9 mouse cellular contexts compared by ENCODE assay signal in the genomic region with DNA sequence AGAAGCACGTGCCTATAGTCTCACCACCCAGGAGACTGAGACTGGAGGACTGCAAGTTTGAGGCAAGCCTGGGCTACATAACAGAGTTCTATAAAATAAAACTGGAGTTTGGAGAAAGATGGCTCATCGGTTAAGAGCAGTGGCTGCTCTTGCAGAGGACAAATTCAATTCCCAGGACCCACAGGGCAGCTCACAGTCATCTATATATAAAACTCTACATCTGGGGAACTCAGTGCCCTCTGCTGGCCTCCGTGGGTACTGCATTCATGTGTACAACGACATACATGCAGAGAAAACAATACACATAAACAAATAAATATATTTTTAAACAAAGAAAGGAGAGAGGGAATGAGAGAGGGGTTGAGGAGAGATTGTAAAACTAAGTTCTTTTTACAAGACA.
DNase-seq lines count a peak whose midpoint lies in the region; ATAC-seq and TF ChIP-seq lines count a peak whose summit lies in the region.
"Had no signal": no experiment of that assay in that cellular context is flagged by ENCODE, and none has a peak within 500 bp of the region (broad histone marks: within the 10 kb centered on the region; RNA-seq: fewer than 3 reads in every experiment).

No protein-coding gene starts in this region.

- no peak overlapping the region for H3K4me3 ChIP-seq in kidney, postnatal 0 days (replicated peaks; ENCODE audit: low read depth, low read length)
- no peak overlapping the region for H3K4me3 ChIP-seq in kidney, embryonic 15.5 days (replicated peaks)
- H3K4me3 ChIP-seq: heart, embryonic 13.5 days had no signal

- WGBS in kidney, postnatal 0 days, result 48% methylated on average over 4 of the region's 4 CpGs
- WGBS in kidney, embryonic 15.5 days, result 50% methylated on average over 4 of the region's 4 CpGs

- no peaks in the 10 kb centered on the region for H3K36me3 ChIP-seq in kidney, postnatal 0 days (ENCODE audit: insufficient read depth, low read length)
- H3K36me3 ChIP-seq in kidney, embryonic 15.5 days, result no peaks in the 10 kb centered on the region
- H3K36me3 ChIP-seq: heart, embryonic 13.5 days had no signal

- DNase-seq in CD4-positive, CD25-positive, alpha-beta regulatory T cell, adult 2 months (ENCODE audit: low read depth, low spot score), result peak; percentile 71
- DNase-seq in kidney, postnatal 0 days (ENCODE audit: low spot score), result peak; percentile 41
- DNase-seq in T-cell, adult 2 months (ENCODE audit: low spot score), result peak; percentile 18
- peak; percentile 41 for DNase-seq in embryo, embryonic 11 days
- peak; percentile 59 for DNase-seq in lung, postnatal 36 days
- DNase-seq in thymus, postnatal 25 days, result peak; percentile 43

- ATAC-seq in CD4-positive, CD25-positive, alpha-beta regulatory T cell, adult 4 months, result no peak
- ATAC-seq in kidney, postnatal 0 days (replicated peaks; ENCODE audit: low FRiP score, low read depth), result no peak
- no peak for ATAC-seq in kidney, embryonic 15.5 days (replicated peaks; ENCODE audit: low FRiP score)

- peaks cover 10% of the 10 kb centered on the region for H3K4me1 ChIP-seq in kidney, postnatal 0 days (replicated peaks; ENCODE audit: insufficient read depth, low read length)
- H3K4me1 ChIP-seq in kidney, embryonic 15.5 days, result peaks cover 17% of the 10 kb centered on the region

- peak; percentile 78 for TF ChIP-seq CTCF in kidney, postnatal 0 days (IDR thresholded peaks at IDR 0.05; ENCODE audit: low read depth)

- H3K4me2 ChIP-seq in kidney, postnatal 0 days (ENCODE audit: low read length), result no peak overlapping the region
- H3K4me2 ChIP-seq in kidney, embryonic 15.5 days, result no peak overlapping the region
- H3K4me2 ChIP-seq: heart, embryonic 13.5 days had no signal

- H3K9me3 ChIP-seq in kidney, postnatal 0 days (replicated peaks; ENCODE audit: low read length), result no peaks in the 10 kb centered on the region
- H3K9me3 ChIP-seq in kidney, embryonic 15.5 days (replicated peaks), result no peaks in the 10 kb centered on the region
- H3K9me3 ChIP-seq: heart, embryonic 13.5 days had no signal

- H3K27me3 ChIP-seq in kidney, postnatal 0 days (ENCODE audit: insufficient read depth, low read length), result no peaks in the 10 kb centered on the region
- H3K27me3 ChIP-seq in kidney, embryonic 15.5 days, result no peaks in the 10 kb centered on the region
- H3K27me3 ChIP-seq: heart, embryonic 13.5 days had no signal

- no peak overlapping the region for H3K27ac ChIP-seq in kidney, postnatal 0 days
- no peak overlapping the region for H3K27ac ChIP-seq in kidney, embryonic 15.5 days
- H3K27ac ChIP-seq: heart, embryonic 13.5 days had no signal

- H3K9ac ChIP-seq in kidney, postnatal 0 days (ENCODE audit: low read depth, low read length), result no peak overlapping the region
- H3K9ac ChIP-seq in kidney, embryonic 15.5 days, result no peak overlapping the region
- H3K9ac ChIP-seq: heart, embryonic 13.5 days had no signal

Comparison
In these comparisons a context has a peak if more than half of its experiments do, and no peak if none do; other contexts are left out.
1. DNase-seq: peak in every context shown above with its lines; median percentile 71 in CD4-positive, CD25-positive, alpha-beta regulatory T cell, adult 2 months; 59 in lung, postnatal 36 days; 43 in thymus, postnatal 25 days; 41 in kidney, postnatal 0 days; 41 in embryo, embryonic 11 days; 18 in T-cell, adult 2 months.